Mouse (Mus musculus) megakaryocyte, embryonic 14.5 days (primary cell): Measurements from ENCODE around the gene Nagk.

Experiments
- FLI1 ChIP-seq: IDR thresholded peaks from 2 replicates; pipeline ENCODE4 v1.6.1; 2012; ENCODE audit warnings: low read length, inconsistent platforms, mixed read lengths
- GATA1 ChIP-seq: IDR thresholded peaks from 3 replicates; pipeline ENCODE4 v1.6.1; 2012; ENCODE audit warnings: mixed read lengths, low read length, inconsistent platforms, borderline replicate concordance

DNA sequence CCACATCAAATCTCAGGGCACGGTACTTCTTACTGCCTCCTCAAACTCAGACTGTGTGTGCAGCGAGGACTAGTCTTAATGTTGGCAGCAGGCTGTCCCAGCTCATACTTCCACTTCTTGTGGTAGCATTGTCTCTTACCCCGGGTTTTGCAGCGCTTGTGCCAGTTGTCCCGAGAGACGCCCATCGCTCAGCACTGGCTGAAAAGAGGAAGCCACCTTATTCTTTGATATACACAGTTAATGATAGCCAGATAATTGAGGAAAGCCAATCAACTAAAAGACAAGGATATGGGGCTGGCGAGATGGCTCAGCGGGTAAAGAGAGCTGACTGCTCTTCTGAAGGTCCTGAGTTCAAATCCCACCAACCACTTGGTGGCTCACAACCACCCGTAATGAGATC lies 50.1 kb downstream of the Nagk start:
- TF ChIP-seq GATA1 (no peak), FLI1 (no peak)
